Mouse (Mus musculus) intestine, embryonic 16.5 days (tissue): ENCODE data around the gene Krt222. TPM values are rescaled to one million over a fixed set of nuclear protein-coding genes. Genes with fewer than 3 reads are reported as not detected.

Experiments used
- ATAC-seq: fragments of 200-750 bp; cut with Nextera tagmentation; 2 replicates; pipeline ENCODE4 v1.8.0; 2017; ENCODE audit warnings: moderate TSS enrichment, moderate library complexity
- H3K27ac ChIP-seq: fragments of 300-500 bp; sonication (generic); 2 replicates; pipeline ENCODE4 v1.5.1; 2014; ENCODE audit warnings: mild to moderate bottlenecking, low read length
- H3K27me3 ChIP-seq: fragments of 300-500 bp; sonication (generic); replicated peaks from 2 replicates; pipeline ENCODE4 v1.6.1; 2014; ENCODE audit warnings: low read length, control low read depth, mixed read lengths; ENCODE audit not compliant: control insufficient read depth, insufficient read depth
- H3K36me3 ChIP-seq: fragments of 300-500 bp; sonication (generic); 2 replicates; pipeline ENCODE4 v1.6.1; 2014; ENCODE audit warnings: low read length, control low read depth; ENCODE audit not compliant: control insufficient read depth, insufficient read depth
- H3K4me1 ChIP-seq: fragments of 300-500 bp; sonication (generic); 2 replicates; pipeline ENCODE4 v1.6.1; 2014; ENCODE audit warnings: low read length, control low read depth, mixed read lengths; ENCODE audit not compliant: control insufficient read depth, insufficient read depth
- H3K4me2 ChIP-seq: fragments of 300-500 bp; sonication (generic); 2 replicates; pipeline ENCODE4 v1.6.1; 2014; ENCODE audit warnings: low read depth, low read length, control low read depth
- H3K4me3 ChIP-seq: fragments of 300-500 bp; sonication (generic); 2 replicates; pipeline ENCODE4 v1.5.1; 2014; ENCODE audit warnings: mild to moderate bottlenecking, low read length
- H3K9ac ChIP-seq: fragments of 300-500 bp; sonication (generic); 2 replicates; pipeline ENCODE4 v1.6.1; 2014; ENCODE audit warnings: low read depth, low read length
- H3K9me3 ChIP-seq: fragments of 300-500 bp; sonication (generic); 2 replicates; pipeline ENCODE4 v1.6.1; 2016; ENCODE audit warnings: low read length, control low read depth; ENCODE audit not compliant: control insufficient read depth
- WGBS: fragments of 180-500 bp; shearing (Covaris S2); extraction: QIAGEN DNeasy Blood & Tissue Kit; methylation state at CpG from one replicate; pipeline ENCODE4 v1.1.7; 2014; 5-methylcytosine and 5-hydroxymethylcytosine counted together
- polyA plus RNA-seq: library from polyadenylated mRNA; unstranded; fragments of >200 nt; fragmentation: Nextera tagmentation; extraction: Ambion mirVana; gene quantifications from 2 replicates; pipeline ENCODE4 v1.2.1, GENCODE M21; 2015

Krt222 gene
- polyA plus RNA-seq, 1 experiment from 2014 or later: 0.54 TPM

- no peak overlapping the region for H3K9ac ChIP-seq
- H3K36me3 ChIP-seq: no peaks in the 10 kb centered on the region
- no peak overlapping the region for H3K4me3 ChIP-seq
- WGBS: 22% methylated on average over 14 of the region's 14 CpGs
- ATAC-seq: no peak
- H3K27ac ChIP-seq: no peak overlapping the region
- no peaks in the 10 kb centered on the region for H3K27me3 ChIP-seq
- no peak overlapping the region for H3K4me2 ChIP-seq
- no peaks in the 10 kb centered on the region for H3K4me1 ChIP-seq
- H3K9me3 ChIP-seq: no peaks in the 10 kb centered on the region
Measured at GRCm38 (mm10) chr11:99189154-99189582, 54.7 kb downstream of the Krt222 start.

- no peak for ATAC-seq
- H3K4me2 ChIP-seq: no peak overlapping the region
- H3K27ac ChIP-seq: no peak overlapping the region
- H3K9me3 ChIP-seq: no peaks in the 10 kb centered on the region
- H3K27me3 ChIP-seq: no peaks in the 10 kb centered on the region
- H3K4me3 ChIP-seq: no peak overlapping the region
- H3K36me3 ChIP-seq: no peaks in the 10 kb centered on the region
- 64% methylated on average over 4 of the region's 4 CpGs for WGBS
- H3K4me1 ChIP-seq: no peaks in the 10 kb centered on the region
- no peak overlapping the region for H3K9ac ChIP-seq
Measured at GRCm38 (mm10) chr11:99187348-99187747, 56.5 kb downstream of the Krt222 start.

- no peak for ATAC-seq
- Histone ChIP-seq H3K4me3 (no peak overlapping the region), H3K36me3 (no peaks in the 10 kb centered on the region), H3K4me2 (no peak overlapping the region), H3K27me3 (no peaks in the 10 kb centered on the region), H3K27ac (no peak overlapping the region), H3K9ac (no peak overlapping the region), H3K4me1 (no peaks in the 10 kb centered on the region), H3K9me3 (no peaks in the 10 kb centered on the region)
- 72% methylated on average over 2 of the region's 2 CpGs for WGBS
Measured at GRCm38 (mm10) chr11:99186836-99187235, 57.0 kb downstream of the Krt222 start.

Other genes starting within 250 kb of the Krt222 start
- 132 and 149 TPM in 2 replicates for gene Top2a, start 219.9 kb downstream of the Krt222 start, polyA plus RNA-seq
- 345 and 352 TPM in 2 replicates for gene Igfbp4, start 202.8 kb downstream of the Krt222 start, polyA plus RNA-seq
- gene Tns4, start 154.8 kb downstream of the Krt222 start, polyA plus RNA-seq: 0.65 and 1.3 TPM in 2 replicates
- gene Ccr7, start 89.0 kb downstream of the Krt222 start, polyA plus RNA-seq: 0.36 and 0.64 TPM in 2 replicates
- gene Smarce1, start 13.1 kb downstream of the Krt222 start, polyA plus RNA-seq: 142 and 159 TPM in 2 replicates
- gene Krt24, start 41.2 kb upstream of the Krt222 start, polyA plus RNA-seq: not detected in 2 replicates
- 0.06 and 0.17 TPM in 2 replicates for gene Krt25, start 78.9 kb upstream of the Krt222 start, polyA plus RNA-seq
- gene Krt26, start 93.9 kb upstream of the Krt222 start, polyA plus RNA-seq: not detected in 2 replicates
- not detected in 2 replicates for gene Krt27, start 107.0 kb upstream of the Krt222 start, polyA plus RNA-seq
- gene Krt28, start 130.8 kb upstream of the Krt222 start, polyA plus RNA-seq: 0.07 TPM in 1 of 2 replicates, not detected in the other
- gene Krt10, start 145.3 kb upstream of the Krt222 start, polyA plus RNA-seq: 15.5 and 16.4 TPM in 2 replicates
- not detected in 2 replicates for gene Krt12, start 178.2 kb upstream of the Krt222 start, polyA plus RNA-seq
- 101 and 110 TPM in 2 replicates for gene Krt20, start 194.1 kb upstream of the Krt222 start, polyA plus RNA-seq
- 18.4 and 19.6 TPM in 2 replicates for gene Krt23, start 249.1 kb upstream of the Krt222 start, polyA plus RNA-seq